Mouse (Mus musculus) liver, adult 2 months (tissue): ENCODE results near the gene Vars.

Experiments used
- CTCF ChIP-seq: fragments of 200-500 bp; IDR thresholded peaks from 2 replicates; pipeline ENCODE4 v1.5.1; 2011; ENCODE audit warnings: low read depth, low read length, control low read depth
- POLR2A ChIP-seq: fragments of 200-500 bp; IDR thresholded peaks from 2 replicates; pipeline ENCODE4 v1.6.1; 2011; ENCODE audit warnings: low read length, control low read depth; ENCODE audit not compliant: insufficient read depth; ENCODE audit errors: extremely low read depth

DNA sequence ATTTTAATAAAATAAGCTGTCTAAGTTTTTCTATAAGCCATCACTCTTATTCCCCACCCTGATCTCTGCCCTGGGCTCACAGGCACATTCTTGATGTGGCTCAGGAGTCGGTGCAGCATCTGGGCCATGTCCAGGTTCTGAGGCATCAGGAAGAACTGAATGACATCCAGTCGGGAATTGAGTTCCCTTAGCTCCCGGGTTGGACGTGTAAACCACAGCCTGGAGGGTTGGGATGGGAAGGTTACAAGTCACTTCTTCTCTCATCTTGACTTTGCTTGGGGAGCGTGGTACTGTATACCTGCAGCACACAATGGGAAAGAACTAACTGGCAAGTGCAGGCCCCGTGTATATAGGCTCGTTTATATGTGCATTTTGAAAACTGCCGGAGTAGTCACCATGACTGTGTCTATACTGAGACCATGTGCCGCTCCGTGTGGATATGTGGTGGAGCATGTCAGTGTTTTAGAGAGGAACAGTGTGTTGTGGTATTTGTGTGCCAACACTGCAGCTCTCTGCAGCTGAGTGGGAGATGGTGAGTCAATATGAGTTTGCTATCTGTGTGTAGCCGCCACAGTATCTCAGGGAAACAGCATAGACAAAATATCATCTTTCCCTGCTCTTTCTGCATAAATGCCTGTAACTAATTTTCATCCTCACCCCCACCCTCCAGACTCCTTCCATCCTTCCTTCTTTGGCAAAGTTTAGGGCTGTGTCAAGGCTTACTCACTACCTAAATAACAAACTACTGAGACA, 38.5 kb downstream of the Vars start:
- TF ChIP-seq CTCF (no peak), POLR2A (no peak)
